ENCODE assay signal across 6 mouse cellular contexts in genomic region chr4:134798861-134799260, GRCm38 (mm10).
"Had no signal": no experiment of that assay in that cellular context is flagged by ENCODE, and none has a peak within 500 bp of the region (broad histone marks: within the 10 kb centered on the region; RNA-seq: fewer than 3 reads in every experiment).

No protein-coding gene starts in this region.

- H3K27me3 ChIP-seq: neural tube, embryonic 15.5 days had no signal

- H3K27ac ChIP-seq: left cerebral cortex, adult 2 months; limb, embryonic 10.5 days; liver, embryonic 14.5 days; midbrain, embryonic 10.5 days had no signal

- H3K4me3 ChIP-seq: left cerebral cortex, adult 2 months; limb, embryonic 10.5 days; midbrain, embryonic 10.5 days; myocyte; neural tube, embryonic 15.5 days had no signal
